Mouse (Mus musculus): ENCODE data around the gene Sept9. TPM values are rescaled to one million over a fixed set of nuclear protein-coding genes. Genes with fewer than 3 reads are reported as not detected.

Gene Sept9
- polyA plus RNA-seq, 1 experiment from 2014 or later = 52.5 TPM

GRCm38 (mm10) chr11:117402550-117402949 lies 203.1 kb downstream of the Sept9 start:
- H3K9ac ChIP-seq (replicated peaks; ENCODE audit: low read depth) = no peak overlapping the region
- no peak for DNase-seq (ENCODE audit: low spot score)
- no peaks in the 10 kb centered on the region for H3K27me3 ChIP-seq (replicated peaks; ENCODE audit: insufficient read depth, low read length)
- no peak overlapping the region for H3K4me3 ChIP-seq (ENCODE audit: low read depth, low read length)
- H3K27ac ChIP-seq (ENCODE audit: low read length) = no peak overlapping the region
- H3K9me3 ChIP-seq (ENCODE audit: low read length) = no peaks in the 10 kb centered on the region
- H3K4me2 ChIP-seq (replicated peaks; ENCODE audit: low read depth, low read length) = no peak overlapping the region
- H3K36me3 ChIP-seq (ENCODE audit: insufficient read depth, low read length) = no peaks in the 10 kb centered on the region
- no peak for TF ChIP-seq EP300 (IDR thresholded peaks at IDR 0.05)
- WGBS = 67% methylated on average over 11 of the region's 11 CpGs
- ATAC-seq = no peak
- H3K4me1 ChIP-seq (ENCODE audit: insufficient read depth, low read depth, low read length) = peaks cover 3% of the 10 kb centered on the region; the same call in 1 of the 2 replicates

DNA sequence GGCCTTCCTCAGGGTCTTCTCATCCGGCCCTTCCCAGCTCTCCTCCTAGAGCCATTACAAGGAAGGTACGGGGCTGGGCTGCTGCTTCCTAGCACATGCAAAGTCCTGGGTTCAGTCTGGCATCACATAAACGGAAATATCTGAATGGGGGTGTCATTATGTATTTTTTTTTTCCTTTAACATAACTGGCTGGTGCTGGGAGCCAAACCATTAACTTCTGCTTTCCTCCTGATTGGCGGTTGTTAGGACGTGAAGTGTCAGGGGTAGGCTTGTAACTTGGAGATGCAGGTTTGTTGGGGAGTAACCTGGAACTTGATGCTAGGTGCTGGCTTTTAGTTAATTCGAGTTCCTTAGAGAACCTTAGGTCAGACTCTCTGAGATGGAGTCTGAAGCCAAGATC lies 203.6 kb downstream of the Sept9 start:
- Histone ChIP-seq H3K36me3 (ENCODE audit: insufficient read depth, low read length) (no peaks in the 10 kb centered on the region), H3K27me3 (replicated peaks; ENCODE audit: insufficient read depth, low read length) (peaks cover 2% of the 10 kb centered on the region; the same call in 1 of the 2 replicates), H3K4me3 (ENCODE audit: low read depth, low read length) (no peak overlapping the region), H3K4me2 (replicated peaks; ENCODE audit: low read depth, low read length) (no peak overlapping the region), H3K4me1 (ENCODE audit: insufficient read depth, low read depth, low read length) (peaks cover 3% of the 10 kb centered on the region; the same call in 1 of the 2 replicates), H3K27ac (ENCODE audit: low read length) (no peak overlapping the region), H3K9ac (replicated peaks; ENCODE audit: low read depth) (no peak overlapping the region), H3K9me3 (ENCODE audit: low read length) (no peaks in the 10 kb centered on the region)
- ATAC-seq = no peak
- no peak for DNase-seq (ENCODE audit: low spot score)
- 79% methylated on average over 6 of the region's 6 CpGs for WGBS
- TF ChIP-seq EP300 (IDR thresholded peaks at IDR 0.05) (no peak), CTCF (IDR thresholded peaks at IDR 0.05) (no peak)

DNA sequence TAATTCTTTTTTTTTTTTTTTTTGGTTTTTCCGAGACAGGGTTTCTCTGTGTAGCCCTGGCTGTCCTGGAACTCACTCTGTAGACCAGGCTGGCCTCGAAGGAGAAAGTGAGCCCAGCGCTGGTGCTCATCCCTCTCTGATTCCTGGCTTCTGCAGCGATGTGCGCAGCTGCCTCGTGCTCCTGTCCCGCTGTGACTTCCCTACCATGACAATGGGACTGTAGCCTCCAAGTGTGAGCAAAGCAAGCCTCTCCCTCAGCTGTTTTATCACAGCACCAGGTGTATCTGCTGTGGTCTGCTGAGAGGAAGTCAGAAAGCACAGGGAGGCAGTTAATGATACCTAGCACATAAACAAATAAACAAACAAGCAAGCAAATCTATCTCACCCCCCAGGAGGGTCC lies 204.3 kb downstream of the Sept9 start:
- 44% methylated on average over 7 of the region's 7 CpGs for whole genome bisulfite sequencing
- DNase-seq (ENCODE audit: low spot score) = no peak
- ATAC-seq = no peak
- Histone ChIP-seq H3K27me3 (replicated peaks; ENCODE audit: insufficient read depth, low read length) (peaks cover 10% of the 10 kb centered on the region), H3K4me3 (ENCODE audit: low read depth, low read length) (no peak overlapping the region), H3K4me1 (ENCODE audit: insufficient read depth, low read depth, low read length) (peaks cover 3% of the 10 kb centered on the region; the same call in 1 of the 2 replicates), H3K36me3 (ENCODE audit: insufficient read depth, low read length) (no peaks in the 10 kb centered on the region), H3K27ac (ENCODE audit: low read length) (no peak overlapping the region), H3K9me3 (ENCODE audit: low read length) (no peaks in the 10 kb centered on the region), H3K4me2 (replicated peaks; ENCODE audit: low read depth, low read length) (no peak overlapping the region), H3K9ac (replicated peaks; ENCODE audit: low read depth) (no peak overlapping the region)
- no peak for TF ChIP-seq CTCF (IDR thresholded peaks at IDR 0.05)
- TF ChIP-seq EP300 (IDR thresholded peaks at IDR 0.05) = no peak

DNA sequence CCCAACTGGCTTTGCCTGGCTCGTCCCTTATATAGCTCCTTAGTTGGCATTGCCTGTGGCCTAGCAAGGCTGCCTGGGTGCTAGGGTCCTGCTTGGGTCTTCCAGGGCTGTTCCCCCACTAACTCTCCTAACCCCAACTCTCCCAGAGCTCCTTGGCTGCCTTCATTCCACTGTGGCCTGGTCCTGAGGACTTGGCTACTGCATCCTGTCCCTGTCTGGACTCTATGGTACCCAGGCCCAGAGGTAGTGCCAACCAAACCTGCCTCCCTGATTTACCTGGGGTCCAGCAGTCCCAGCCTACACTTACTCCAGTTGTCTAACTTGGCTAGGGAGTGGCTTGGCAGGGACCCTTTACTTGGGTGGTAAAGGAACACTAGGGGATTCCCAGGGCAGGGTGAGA lies 207.2 kb downstream of the Sept9 start:
- WGBS = 90% methylated on average over 1 of the region's 1 CpGs
- H3K27me3 ChIP-seq (replicated peaks; ENCODE audit: insufficient read depth, low read length) = peaks cover 11% of the 10 kb centered on the region

GRCm38 (mm10) chr11:117407196-117407595 lies 207.7 kb downstream of the Sept9 start:
- Histone ChIP-seq H3K27me3 (replicated peaks; ENCODE audit: insufficient read depth, low read length) (peaks cover 11% of the 10 kb centered on the region), H3K9me3 (ENCODE audit: low read length) (no peaks in the 10 kb centered on the region), H3K4me1 (ENCODE audit: insufficient read depth, low read depth, low read length) (peaks cover 3% of the 10 kb centered on the region; the same call in 1 of the 2 replicates), H3K4me2 (replicated peaks; ENCODE audit: low read depth, low read length) (peak overlapping the region; percentile 32), H3K9ac (replicated peaks; ENCODE audit: low read depth) (no peak overlapping the region), H3K36me3 (ENCODE audit: insufficient read depth, low read length) (no peaks in the 10 kb centered on the region), H3K4me3 (ENCODE audit: low read depth, low read length) (no peak overlapping the region), H3K27ac (ENCODE audit: low read length) (no peak overlapping the region)
- ATAC-seq (no peak), DNase-seq (ENCODE audit: low spot score) (no peak)
- WGBS = 28% methylated on average over 4 of the region's 4 CpGs
- TF ChIP-seq CTCF (IDR thresholded peaks at IDR 0.05) (no peak), EP300 (IDR thresholded peaks at IDR 0.05) (no peak)

More for the DNA sequence above, 207.2 kb downstream of the Sept9 start:
- Histone ChIP-seq H3K36me3 (ENCODE audit: insufficient read depth, low read length) (no peaks in the 10 kb centered on the region), H3K9ac (replicated peaks; ENCODE audit: low read depth) (no peak overlapping the region), H3K4me2 (replicated peaks; ENCODE audit: low read depth, low read length) (no peak overlapping the region), H3K27ac (ENCODE audit: low read length) (no peak overlapping the region), H3K4me1 (ENCODE audit: insufficient read depth, low read depth, low read length) (peaks cover 3% of the 10 kb centered on the region; the same call in 1 of the 2 replicates), H3K9me3 (ENCODE audit: low read length) (no peaks in the 10 kb centered on the region), H3K4me3 (ENCODE audit: low read depth, low read length) (no peak overlapping the region)
- TF ChIP-seq CTCF (IDR thresholded peaks at IDR 0.05) (no peak), EP300 (IDR thresholded peaks at IDR 0.05) (no peak)
- DNase-seq (ENCODE audit: low spot score) (no peak), ATAC-seq (no peak)

DNA sequence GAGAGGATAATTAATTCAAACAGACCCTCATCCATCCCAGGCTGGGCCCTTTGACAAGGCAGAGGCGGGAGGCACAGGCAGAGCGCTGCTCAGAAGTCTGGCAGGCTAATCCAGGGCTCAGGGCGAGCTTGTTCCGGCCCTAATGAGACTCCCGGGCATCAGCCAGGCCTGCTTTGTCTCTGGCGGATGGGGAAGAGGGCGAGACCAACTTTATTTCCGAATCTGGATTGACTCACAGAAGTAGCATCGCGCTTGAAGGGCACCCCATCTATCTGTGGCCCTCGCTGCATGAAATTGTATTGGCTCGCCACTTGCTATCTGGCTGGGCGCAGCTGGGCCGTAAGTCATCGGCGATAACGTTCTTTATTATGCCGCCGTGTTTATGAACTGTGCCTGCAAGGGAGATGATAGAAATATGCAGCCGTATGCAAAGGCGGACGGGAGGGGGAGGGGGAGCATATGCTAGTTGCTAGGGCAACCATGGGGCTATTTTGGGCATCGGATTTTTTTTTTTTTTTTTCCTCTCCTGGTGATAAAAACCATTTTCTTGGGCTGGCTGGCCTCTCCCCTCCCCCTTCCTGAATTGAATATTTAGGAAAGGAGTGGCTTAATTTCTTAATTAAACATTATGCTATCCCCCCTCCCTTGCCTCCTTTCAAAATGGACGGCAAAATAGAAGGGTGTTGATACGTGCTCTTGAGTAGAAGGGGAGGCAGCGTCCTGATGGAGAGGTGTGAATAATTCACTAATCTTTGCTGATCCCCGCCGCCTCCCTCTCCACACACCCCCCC lies 208.4 kb downstream of the Sept9 start:
- Histone ChIP-seq H3K27ac (ENCODE audit: low read length) (no peak overlapping the region), H3K9ac (replicated peaks; ENCODE audit: low read depth) (no peak overlapping the region), H3K4me1 (ENCODE audit: insufficient read depth, low read depth, low read length) (peaks cover 3% of the 10 kb centered on the region; the same call in 1 of the 2 replicates), H3K4me2 (replicated peaks; ENCODE audit: low read depth, low read length) (peak overlapping the region; percentile 32), H3K4me3 (ENCODE audit: low read depth, low read length) (no peak overlapping the region), H3K9me3 (ENCODE audit: low read length) (no peaks in the 10 kb centered on the region), H3K36me3 (ENCODE audit: insufficient read depth, low read length) (no peaks in the 10 kb centered on the region), H3K27me3 (replicated peaks; ENCODE audit: insufficient read depth, low read length) (peaks cover 11% of the 10 kb centered on the region)
- no peak for TF ChIP-seq CTCF (IDR thresholded peaks at IDR 0.05)
- TF ChIP-seq EP300 (IDR thresholded peaks at IDR 0.05) = no peak
- 1% methylated on average over 28 of the region's 28 CpGs for WGBS
- ATAC-seq (peak; percentile 67), DNase-seq (ENCODE audit: low spot score) (peak; percentile 46)
